Mouse (Mus musculus): ENCODE measurements around the gene Otud6a. TPM values are rescaled to one million over a fixed set of nuclear protein-coding genes. Genes with fewer than 3 reads are reported as not detected.

Gene Otud6a
- not detected in 2 replicates for polyA plus RNA-seq (2012; rRNA removed)

DNA sequence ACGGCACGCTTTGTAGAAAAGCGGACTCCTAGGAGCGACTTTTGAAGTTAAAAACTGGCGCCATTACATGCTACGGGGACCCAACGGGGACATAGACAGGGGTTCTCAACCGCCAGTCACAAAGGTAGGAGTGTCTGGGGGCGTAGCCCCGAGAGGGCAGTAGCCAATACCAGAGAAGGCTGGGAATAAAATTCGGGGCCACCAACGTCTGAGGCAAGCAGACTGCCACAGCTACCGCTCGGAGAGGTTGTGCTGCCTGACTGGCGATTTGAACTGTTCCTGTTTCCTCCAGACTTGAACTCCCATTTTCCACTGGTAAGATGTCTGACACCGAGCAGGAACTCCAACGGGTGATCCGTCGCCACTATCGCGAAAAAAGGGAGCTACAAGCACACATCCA is at the start of gene Otud6a:
TSS of gene Otud6a (plus strand) at position 321 of the 400 bp plus-strand sequence.

DNA sequence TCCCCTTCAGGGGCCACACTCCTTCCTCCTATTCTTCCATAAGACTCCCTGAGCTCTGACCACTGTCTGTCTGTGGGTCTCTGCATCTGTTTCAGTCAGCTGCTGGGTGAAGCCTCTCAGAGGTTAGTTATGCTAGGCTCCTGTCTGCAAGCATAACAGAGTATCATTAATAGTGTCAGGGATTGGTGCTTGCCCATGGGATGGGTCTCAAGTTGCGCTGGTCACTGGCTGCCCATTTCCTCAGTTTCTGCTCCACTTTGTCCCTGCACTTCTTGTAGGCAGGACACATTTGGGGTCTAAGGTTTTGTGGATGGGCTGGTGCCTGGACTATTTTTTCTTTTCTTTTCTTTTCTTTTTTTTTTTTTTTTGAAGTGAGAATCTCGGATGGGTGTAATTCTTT is 13.8 kb downstream of the Otud6a start, which contains the start of gene Awat2:
TSS of gene Awat2 (minus strand) at position 101 of the 400 bp plus-strand sequence.

Other genes with a start within 250 kb of the Otud6a start
- 0.22 and 0.50 TPM in 2 replicates for gene Awat2, start 13.7 kb downstream of the Otud6a start, polyA plus RNA-seq (2012; rRNA removed)
- 11.4 and 16.9 TPM in 2 replicates for gene Igbp1, start 65.3 kb downstream of the Otud6a start, polyA plus RNA-seq (2012; rRNA removed)
- gene Dgat2l6, start 95.8 kb downstream of the Otud6a start, polyA plus RNA-seq (2012; rRNA removed) = not detected in 2 replicates
- gene Awat1, start 143.2 kb downstream of the Otud6a start, polyA plus RNA-seq (2012; rRNA removed) = not detected in 2 replicates
- gene P2ry4, start 165.9 kb downstream of the Otud6a start, polyA plus RNA-seq (2012; rRNA removed) = 3.3 and 5.4 TPM in 2 replicates
- not detected in 2 replicates for gene Arr3, start 176.5 kb downstream of the Otud6a start, polyA plus RNA-seq (2012; rRNA removed)
- 1.3 TPM in 2 replicates for gene Kif4, start 196.7 kb downstream of the Otud6a start, polyA plus RNA-seq (2012; rRNA removed)
- gene Pdzd11, start 197.6 kb downstream of the Otud6a start, polyA plus RNA-seq (2012; rRNA removed) = 13.6 and 16.0 TPM in 2 replicates

All from colon, adult 2 months (tissue).